Mouse (Mus musculus): Measurements from ENCODE around the gene Atp5g3. TPM values are rescaled to one million over a fixed set of nuclear protein-coding genes. Genes with fewer than 3 reads are reported as not detected.
"Not testable (repeated sequence)": the region's sequence is repeated elsewhere in the genome, so short reads cannot be mapped to it uniquely, and the experiment has no call there.

Gene Atp5g3
- polyA plus RNA-seq (2017; shearing (Covaris generic)), result 100 to 1,000 TPM; 324 to 345 TPM

DNA sequence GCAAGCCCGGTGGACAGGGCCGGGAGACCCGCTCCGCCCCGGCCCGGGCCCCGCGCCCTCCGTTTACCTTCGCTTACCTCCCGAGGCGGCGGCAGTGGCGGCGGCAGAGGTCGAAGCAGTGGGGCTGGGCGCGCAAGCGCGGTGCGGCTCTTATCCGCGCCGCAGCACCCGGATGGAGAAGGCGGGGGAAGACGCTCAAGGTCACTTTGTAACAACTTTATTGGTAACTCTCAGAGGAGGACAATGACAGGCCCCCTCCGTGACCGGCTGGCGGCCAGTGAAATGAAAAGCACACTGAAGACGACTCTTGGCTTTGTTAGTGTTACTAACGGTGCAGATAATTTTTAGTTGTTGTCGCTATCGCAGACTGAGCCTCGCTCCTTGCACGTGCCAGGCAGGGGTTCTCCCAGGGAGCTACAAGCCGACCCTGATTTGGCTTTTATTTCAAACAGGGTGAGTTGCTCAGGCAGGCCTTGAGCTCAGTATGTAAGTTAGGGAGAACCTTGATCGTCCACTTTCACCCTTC lies at the start of gene Atp5g3:
TSS of gene Atp5g3 (minus strand) at position 152 of the 526 bp plus-strand sequence.
- peak; percentile 91 for ATAC-seq

DNA sequence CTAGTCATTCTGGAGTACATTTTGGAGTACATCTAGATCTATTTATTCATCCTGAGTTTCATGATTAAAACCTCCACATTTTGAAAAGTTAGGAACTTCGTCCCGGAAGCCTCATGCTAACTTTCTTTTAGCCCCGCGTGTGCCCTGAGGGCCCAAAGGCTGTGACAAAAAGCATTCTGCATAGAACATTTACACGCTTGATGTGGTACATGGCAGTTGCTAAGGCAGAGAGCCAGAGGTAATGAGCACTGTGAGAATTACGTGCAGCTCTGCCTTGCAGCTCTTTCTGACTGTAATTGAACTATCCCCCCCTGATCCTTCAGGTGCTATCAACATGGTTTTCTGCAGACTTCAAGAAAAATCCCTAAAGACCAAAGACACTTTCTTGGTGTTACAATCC lies 47.2 kb upstream of the Atp5g3 start:
- no peak for ATAC-seq

- ATAC-seq, result no peak
These were observed 42.5 kb upstream of the Atp5g3 start for GRCm38 (mm10) chr2:73953612-73954011.

- no peak for ATAC-seq
These were observed 41.6 kb upstream of the Atp5g3 start for GRCm38 (mm10) chr2:73952597-73953219.

GRCm38 (mm10) chr2:73947360-73947759 lies 36.2 kb upstream of the Atp5g3 start:
- no peak for ATAC-seq

- no peak for ATAC-seq
These were observed 32.6 kb upstream of the Atp5g3 start for GRCm38 (mm10) chr2:73943735-73944134.

DNA sequence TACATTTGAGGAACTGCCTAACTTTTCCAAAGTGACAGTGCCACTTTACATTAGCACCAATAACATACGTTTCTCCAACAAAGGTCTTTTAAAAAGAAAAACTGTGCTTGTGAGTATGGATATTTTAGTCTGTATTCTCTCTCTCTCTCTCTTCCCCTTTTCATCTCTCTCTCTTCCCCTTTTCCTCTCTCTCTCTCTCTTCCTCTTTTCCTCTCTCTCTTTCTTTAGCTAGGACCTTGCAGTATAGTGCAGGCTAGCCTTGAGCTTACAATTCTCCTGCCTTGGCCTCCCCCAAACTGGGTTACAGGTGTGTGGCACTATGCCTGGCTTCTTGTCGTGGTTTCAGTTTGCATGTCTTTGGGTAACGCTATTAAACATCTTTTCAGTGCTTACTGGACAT lies 31.7 kb upstream of the Atp5g3 start:
- no peak for ATAC-seq

DNA sequence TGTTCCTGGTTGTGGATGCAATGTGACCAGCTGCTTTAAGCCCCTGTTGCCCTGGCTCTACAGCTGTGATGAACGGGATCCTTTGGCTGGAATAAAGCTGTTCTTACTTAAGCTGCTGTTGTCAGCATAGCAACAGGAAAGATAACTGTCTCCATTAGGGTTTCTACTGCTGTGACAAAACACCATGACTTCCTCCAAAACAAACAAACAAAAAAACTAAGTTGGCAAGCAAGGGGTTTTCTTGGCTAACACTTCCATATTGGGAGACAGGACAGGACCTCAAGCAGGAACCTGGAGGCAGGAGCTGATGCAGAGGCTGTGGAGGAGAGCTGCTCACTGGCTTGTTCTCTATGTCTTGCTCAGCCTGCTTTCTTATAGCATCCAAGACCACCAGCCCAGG lies 30.2 kb upstream of the Atp5g3 start:
- no peak for ATAC-seq

DNA sequence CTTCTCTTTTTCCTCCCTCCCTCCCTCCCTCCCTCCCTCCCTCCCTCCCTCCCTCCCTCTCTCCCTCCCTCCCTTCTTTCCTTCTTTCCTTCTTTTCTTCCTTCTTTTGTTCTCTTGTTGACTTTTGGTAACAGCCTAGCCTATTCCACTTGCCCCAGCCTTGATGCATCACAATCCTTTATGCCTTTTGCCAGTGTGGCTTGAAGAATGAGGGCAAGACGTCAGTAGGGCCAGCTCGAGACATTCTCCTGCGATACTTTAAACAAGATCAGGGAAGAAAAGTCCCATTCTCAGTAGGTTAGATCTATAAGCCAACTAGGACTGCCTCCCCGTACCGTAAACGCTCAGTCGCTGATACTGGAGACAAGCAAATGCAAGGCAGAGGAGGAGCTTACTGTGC lies 29.3 kb upstream of the Atp5g3 start:
- ATAC-seq, result no peak

- ATAC-seq, result no peak
These were observed 27.8 kb upstream of the Atp5g3 start for GRCm38 (mm10) chr2:73938896-73939295.

GRCm38 (mm10) chr2:73932676-73933313 lies 21.7 kb upstream of the Atp5g3 start:
- ATAC-seq, result no peak

DNA sequence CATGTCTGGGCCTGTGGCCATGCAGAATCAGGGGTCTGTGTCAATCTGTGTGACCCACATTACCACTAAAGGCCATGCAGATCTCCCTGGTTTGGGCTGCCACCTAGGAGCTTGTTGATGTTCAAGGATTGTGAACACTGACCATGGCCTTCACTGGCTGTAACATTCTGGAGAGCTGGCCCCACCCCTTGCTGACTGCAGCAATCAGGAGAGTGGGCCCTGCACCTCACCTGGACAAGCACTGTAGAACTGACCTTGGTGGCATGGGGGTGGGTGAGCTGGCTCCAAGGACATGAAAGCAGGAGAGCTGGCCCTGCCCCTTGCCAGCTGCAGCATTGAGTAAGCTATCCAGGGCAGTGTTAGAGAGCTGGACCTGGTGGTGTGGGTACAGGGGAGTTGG lies 16.6 kb upstream of the Atp5g3 start:
- ATAC-seq, result no peak

- ATAC-seq, result no peak
These were observed 14.4 kb upstream of the Atp5g3 start for GRCm38 (mm10) chr2:73925539-73925938.

- no peak for ATAC-seq
These were observed 14.0 kb upstream of the Atp5g3 start for GRCm38 (mm10) chr2:73925089-73925488.

GRCm38 (mm10) chr2:73919642-73920041 lies 8.5 kb upstream of the Atp5g3 start:
- no peak for ATAC-seq

GRCm38 (mm10) chr2:73912264-73912663 lies 1.1 kb upstream of the Atp5g3 start:
- ATAC-seq, result no peak

DNA sequence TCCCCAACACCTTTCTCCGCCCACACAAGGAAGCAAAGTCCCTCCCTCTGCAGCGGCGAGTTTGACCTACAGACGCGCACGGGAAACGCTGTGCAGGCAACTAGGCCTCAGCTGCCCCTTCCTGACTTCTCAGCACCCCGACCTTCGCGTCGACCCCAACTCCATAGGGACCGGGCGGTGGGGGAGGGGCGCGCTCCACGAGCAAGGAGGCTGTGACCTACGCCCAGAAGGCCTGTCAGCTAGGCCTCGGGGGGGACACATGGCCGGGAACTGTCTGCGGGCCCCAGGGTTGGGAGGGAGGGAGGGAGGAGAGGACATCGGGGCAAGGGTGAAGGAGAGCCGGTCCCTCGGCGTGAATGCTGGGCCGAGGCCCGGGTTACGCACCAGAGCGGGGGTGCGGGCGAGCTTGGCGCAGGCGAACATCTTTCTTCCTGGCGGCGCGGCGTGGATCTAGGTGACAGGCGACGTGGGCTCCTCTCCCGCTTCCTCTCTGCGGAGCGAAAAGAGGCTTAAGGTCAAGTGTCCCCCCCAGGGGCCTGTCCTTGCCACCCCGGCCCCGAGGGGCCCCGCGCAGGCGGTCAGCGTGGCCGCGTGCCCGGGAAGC lies 453 bp downstream of the Atp5g3 start:
- ATAC-seq, result peak; percentile 38

DNA sequence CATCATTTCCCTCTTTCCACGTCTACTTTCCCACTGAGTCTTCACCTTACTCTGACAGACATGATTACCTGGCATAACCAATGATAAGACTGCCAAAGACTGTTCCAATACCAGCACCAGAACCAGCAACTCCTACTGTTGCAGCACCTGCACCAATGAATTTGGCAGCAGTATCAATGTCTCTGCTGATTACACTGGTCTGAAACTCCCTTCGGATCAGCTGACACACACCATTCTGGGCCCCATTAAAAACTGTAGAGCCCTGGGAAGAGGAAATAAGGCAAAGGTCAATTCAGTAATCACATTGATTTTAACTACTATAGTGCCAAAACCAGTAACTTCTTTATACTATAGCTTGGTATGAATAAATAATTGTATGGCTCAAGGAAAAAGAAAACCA lies 2.0 kb downstream of the Atp5g3 start:
- ATAC-seq, result no peak

GRCm38 (mm10) chr2:73904679-73905078 lies 6.4 kb downstream of the Atp5g3 start:
- ATAC-seq, result not testable (repeated sequence)

- no peak for ATAC-seq
These were observed 7.6 kb downstream of the Atp5g3 start for GRCm38 (mm10) chr2:73903536-73903935.

- not testable (repeated sequence) for ATAC-seq
These were observed 8.8 kb downstream of the Atp5g3 start for GRCm38 (mm10) chr2:73902328-73902727.

GRCm38 (mm10) chr2:73901169-73901568 lies 10.0 kb downstream of the Atp5g3 start:
- no peak for ATAC-seq

- ATAC-seq, result no peak
These were observed 10.8 kb downstream of the Atp5g3 start for GRCm38 (mm10) chr2:73900364-73900763.

DNA sequence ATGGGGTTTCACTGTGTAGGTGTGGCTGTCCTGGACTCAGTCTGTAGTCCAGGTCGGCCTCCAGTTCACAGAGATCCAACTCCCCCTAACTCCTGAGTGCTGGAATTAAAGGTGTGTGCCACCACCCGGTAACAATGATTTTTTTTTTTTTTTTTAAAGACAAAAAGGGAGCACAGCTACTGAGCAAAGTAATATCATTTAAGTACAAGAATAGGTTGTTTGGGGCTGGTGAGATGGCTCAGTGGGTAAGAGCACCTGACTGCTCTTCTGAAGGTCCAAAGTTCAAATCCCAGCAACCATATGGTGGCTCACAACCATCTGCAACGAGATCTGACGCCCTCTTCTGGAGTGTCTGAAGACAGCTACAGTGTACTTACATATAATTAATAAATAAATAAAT lies 14.2 kb downstream of the Atp5g3 start:
- not testable (repeated sequence) for ATAC-seq

Measured in CD4-positive, CD25-positive, alpha-beta regulatory T cell, adult 4 months (primary cell).